Mouse (Mus musculus) inflammation-experienced regulatory T-cells, adult 16 weeks (primary cell): Measurements from ENCODE around the gene Cdx4. TPM values are rescaled to one million over a fixed set of nuclear protein-coding genes. Genes with fewer than 3 reads are reported as not detected.

Source experiments
- polyA plus RNA-seq: library from polyadenylated mRNA; unstranded; fragments of 100-300 nt; shearing (Covaris generic); gene quantifications from one replicate; pipeline ENCODE4 v1.2.1, GENCODE M21; 2017

Gene Cdx4
- not detected for polyA plus RNA-seq

GRCm38 (mm10) chrX:103321146-103321545, at the start of gene Cdx4:
Gene Cdx4, plus strand, starts transcription at chrX:103321398.

GRCm38 (mm10) chrX:103356287-103356686, 35.1 kb downstream of the Cdx4 start, which contains the start of gene Chic1:
Gene Chic1, plus strand, starts transcription at chrX:103356476.

Other genes with a start within 250 kb of the Cdx4 start
- not detected for gene Nap1l2, start 134.8 kb upstream of the Cdx4 start, polyA plus RNA-seq
- 5.3 TPM for gene Chic1, start 35.1 kb downstream of the Cdx4 start, polyA plus RNA-seq
- gene Tsx, start 93.1 kb downstream of the Cdx4 start, polyA plus RNA-seq: 0.61 TPM
- gene Gm26992, start 100.6 kb downstream of the Cdx4 start, polyA plus RNA-seq: not detected